Mouse (Mus musculus) mesoderm, embryonic 11.5 days (tissue): ENCODE data around the gene Fli1.

Experiments used
- DNase-seq: peaks from one replicate; pipeline ENCODE4 v3.0.0-alpha.2; 2012; ENCODE audit warnings: low read depth, low spot score

The Fli1 gene

GRCm38 (mm10) chr9:32542212-32543039 lies at the start of gene Fli1:
Fli1 (minus strand) TSS chr9:32542861.
- no peak for DNase-seq

- peak; percentile 95 for DNase-seq
These were observed 49.3 kb upstream of the Fli1 start for GRCm38 (mm10) chr9:32591732-32592582.

DNA sequence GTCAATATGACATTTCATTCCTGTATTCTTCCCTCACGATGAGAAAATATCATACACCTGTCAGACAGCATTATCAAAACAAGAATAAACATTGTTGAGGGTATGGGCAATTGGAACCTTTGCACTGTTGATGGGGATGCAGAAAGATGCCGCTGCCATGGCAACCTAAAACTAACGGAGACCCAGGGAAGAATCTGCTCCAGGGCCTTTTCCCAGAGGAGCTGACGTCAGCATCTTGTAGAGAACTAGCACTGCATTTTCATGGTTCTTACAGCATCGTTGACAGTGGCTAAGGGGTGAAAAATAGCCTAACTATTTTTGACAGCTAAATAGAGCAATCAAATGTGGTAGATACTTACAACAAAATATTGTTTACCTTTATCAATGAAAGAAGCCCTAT lies 47.9 kb upstream of the Fli1 start:
- no peak for DNase-seq

DNA sequence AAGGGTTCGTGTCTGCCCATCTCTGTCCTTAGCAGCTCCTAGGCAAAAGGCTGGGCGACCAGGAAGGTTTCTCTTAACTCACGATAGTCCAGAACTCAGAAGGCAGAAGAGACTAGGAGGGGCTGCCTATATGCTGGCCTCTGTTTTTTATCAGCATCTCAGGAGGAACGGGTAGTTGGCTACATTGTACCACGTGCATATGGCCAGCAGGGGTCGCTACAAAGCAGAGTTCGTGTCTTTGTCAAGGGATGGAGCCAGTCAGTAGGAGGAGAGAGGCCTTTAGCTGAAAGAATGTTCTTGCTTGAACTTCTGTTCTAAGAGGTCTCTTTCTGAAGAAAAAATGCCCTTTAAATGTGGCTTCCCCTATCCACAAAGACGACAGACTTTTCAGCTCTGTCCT lies 47.2 kb upstream of the Fli1 start:
- DNase-seq, result peak; percentile 90

GRCm38 (mm10) chr9:32585357-32585756 lies 42.7 kb upstream of the Fli1 start:
- DNase-seq, result no peak

DNA sequence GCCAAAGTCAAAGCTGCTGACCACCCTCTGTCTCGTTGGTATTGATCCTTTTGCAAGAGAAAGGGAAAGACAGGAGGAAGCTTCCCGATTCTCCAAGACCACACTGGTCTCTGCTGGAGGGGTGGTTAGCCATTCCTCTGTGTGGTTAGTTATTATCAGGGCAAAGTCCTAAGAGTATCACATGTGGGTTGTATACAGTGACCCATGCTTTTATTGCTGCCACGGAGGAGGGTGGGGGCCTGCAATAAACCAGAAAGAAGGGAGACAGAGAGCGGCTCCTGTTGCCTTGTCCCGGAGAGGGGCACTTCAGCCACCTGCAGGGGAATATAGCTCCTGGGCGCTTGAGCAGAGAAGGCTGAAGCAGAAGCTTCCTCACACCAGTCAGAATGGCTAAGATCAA lies 41.2 kb upstream of the Fli1 start:
- DNase-seq, result no peak

DNA sequence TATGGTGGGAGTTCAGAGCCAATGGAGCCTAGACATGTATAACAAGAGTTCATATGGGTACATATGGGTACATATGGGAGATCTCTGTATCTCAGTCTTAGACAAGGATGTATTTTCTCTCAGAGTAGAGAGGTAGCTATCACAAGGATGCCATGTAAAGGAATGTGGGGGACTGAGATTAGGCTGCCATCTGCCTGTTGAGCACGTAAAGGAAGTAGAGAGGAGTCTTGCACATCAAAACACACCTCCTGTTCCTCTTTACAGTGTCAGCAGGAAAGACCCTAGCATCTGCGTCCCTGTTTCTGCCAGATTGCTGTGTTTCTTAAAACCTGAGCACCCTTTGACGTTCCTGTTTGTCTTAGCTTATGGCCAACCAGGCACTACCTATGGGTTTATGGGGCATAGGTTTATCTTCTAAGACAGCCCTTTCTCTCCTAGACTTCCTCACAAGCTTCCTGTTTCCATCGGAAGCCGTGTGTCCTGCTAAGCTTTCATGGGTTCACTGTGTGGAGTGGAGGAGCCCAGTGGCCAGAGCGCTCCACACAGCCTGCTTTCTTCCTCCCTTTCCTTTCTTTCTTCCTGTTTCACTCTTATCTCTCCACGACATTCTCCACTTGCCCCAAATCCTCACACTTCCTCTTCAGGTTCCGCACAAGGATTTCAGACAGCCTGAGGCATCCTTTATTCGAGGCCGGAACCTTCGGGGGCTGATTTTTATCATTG lies 39.4 kb upstream of the Fli1 start:
- no peak for DNase-seq

DNA sequence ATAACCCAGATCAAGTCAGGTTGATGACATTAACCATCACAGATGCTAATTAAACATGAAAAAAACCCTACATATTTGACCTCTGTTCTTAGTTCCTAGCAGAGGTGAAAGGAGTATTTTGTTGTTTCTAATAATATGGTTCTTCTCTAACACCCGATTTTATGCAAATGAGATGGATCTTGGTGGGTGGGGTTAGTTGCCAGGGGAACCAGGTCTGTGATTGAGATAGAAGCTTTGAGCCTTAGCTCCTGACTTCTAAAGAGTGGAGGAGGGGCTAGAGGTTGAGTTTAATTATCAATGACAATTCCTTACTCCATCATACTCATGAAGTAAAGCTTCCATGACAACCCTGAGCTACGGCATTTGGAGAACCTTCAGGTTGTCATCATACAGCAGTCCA lies 35.8 kb upstream of the Fli1 start:
- no peak for DNase-seq

DNA sequence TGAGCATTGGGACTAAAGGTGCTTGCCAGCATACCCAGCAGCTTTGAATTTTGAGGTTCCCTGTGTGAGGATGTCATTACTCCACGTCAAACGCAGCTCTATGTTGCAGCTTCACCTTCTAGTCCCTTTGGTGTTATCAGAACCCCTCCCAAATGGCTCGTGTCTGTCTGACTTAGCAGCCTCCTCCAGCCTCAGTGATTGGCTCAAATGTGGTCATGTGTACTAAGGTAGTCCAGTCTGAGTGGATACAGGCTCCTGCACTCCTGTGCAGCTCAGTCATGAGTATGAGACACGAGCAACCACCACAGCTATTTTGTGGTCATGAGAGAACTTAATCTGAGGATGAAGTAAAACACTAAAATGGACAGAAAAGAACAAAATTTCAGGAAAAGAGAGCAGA lies 31.0 kb upstream of the Fli1 start:
- DNase-seq, result no peak

GRCm38 (mm10) chr9:32571676-32572075 lies 29.0 kb upstream of the Fli1 start:
- no peak for DNase-seq

- no peak for DNase-seq
These were observed 27.9 kb upstream of the Fli1 start for GRCm38 (mm10) chr9:32570547-32570946.

DNA sequence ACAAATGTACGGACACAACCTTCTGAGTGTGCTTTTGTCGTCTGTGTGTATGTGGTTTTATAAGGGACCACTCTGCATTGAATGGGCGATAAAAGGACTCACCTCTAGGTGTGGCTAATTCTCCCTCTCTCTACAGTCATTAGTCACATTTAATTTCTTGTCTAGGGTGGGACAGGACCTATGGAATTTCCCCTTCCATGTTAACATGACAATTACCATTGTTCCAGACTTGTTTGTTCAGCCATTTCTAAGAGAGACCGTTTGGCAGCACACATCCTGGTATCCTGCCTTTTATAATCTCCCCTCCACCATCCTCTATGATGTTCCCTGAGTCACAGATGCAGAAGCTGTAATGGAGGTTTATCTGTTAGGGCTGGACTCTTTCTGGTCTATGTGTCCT lies 26.6 kb upstream of the Fli1 start:
- DNase-seq, result no peak

DNA sequence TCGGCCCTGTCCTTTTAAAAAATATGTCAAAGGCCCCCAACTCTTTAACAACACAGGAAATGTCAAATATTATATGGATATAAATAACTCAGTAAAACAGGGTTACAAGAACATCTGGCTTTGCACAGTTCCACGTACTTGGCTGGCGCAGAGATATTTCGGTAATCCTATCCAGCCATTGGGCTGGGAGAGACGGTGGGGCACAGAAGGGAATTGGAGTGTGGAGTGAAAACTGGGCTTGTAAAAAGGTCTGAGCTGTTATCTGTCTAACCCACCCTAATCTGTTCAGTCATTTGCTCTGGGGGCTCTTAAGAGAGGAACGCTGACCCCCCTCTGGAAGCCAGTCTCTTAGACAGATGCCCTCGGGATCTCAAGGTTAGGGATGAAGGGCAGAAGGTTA lies 24.9 kb upstream of the Fli1 start:
- DNase-seq, result no peak

DNA sequence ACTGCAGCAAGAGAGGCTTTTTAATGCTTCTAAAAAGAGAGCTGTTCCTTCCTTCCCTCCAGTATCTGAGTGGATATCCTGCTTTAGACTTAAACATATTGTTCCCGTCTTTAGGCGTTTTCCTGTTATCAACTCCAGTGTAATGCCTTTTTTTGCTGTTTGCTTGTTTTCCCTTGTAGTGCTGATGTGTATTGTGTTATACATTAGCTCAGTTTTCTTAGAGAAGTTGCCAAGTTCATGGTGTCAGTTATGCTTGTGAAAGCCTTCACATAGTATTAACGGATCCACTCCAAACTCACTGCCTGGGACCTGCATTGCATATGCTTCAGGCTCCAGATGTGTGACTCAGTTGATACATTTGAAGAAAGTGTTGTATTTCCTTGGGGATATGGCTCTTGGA lies 22.6 kb upstream of the Fli1 start:
- DNase-seq, result no peak

GRCm38 (mm10) chr9:32562837-32563236 lies 20.2 kb upstream of the Fli1 start:
- no peak for DNase-seq

DNA sequence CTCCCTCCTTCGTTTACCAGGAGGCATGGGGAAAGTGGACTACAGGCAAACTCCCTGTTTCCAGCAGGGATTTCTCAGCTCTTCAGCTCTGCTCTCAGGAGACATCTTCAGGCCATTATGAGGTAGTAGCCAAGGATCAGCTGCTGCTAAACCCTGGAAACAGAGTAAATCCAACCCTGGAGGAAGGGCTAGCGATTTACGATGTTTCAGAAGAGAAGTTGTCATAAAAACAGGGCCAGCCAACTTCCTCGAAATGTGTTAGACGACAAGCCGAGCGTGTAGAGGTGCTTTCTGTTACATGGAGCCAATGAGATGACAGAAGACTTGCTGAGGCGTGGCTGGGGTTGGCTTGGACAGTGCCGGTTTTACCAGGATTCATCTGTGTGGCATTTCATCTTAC lies 19.7 kb upstream of the Fli1 start:
- DNase-seq, result no peak

DNA sequence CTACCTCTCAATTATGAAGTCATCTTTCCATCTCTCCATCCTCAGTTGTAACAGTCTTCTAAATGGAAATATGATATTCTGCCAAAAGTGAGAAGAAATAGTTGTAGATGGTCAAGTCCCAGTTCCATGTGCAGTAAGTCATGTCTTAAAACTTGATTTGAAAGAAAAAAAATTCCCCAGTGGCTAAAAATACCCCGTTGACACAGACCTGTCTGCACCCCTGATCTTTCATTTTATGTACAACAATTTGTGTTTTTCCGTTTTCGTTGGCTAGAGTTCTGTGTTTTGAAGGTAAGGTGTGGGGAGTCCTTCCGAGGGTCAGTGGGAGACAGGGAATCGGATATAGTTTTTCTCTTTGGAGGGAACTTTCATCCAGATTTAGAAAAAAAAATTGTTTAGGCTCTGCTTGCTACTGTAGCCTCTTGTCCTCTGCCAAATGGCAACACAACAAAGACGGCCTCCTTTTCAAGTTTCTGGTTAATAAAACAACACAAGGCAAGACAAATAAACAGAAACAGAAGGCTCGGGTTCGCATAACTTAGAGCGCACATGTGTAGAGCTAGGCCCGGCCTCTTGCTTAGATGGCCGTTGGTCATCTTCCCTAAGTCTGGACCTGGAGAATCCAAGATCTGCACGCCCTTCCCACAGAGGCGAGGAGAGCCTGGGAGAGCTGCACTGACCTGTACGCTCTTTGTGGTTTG lies 18.7 kb upstream of the Fli1 start:
- DNase-seq, result no peak

DNA sequence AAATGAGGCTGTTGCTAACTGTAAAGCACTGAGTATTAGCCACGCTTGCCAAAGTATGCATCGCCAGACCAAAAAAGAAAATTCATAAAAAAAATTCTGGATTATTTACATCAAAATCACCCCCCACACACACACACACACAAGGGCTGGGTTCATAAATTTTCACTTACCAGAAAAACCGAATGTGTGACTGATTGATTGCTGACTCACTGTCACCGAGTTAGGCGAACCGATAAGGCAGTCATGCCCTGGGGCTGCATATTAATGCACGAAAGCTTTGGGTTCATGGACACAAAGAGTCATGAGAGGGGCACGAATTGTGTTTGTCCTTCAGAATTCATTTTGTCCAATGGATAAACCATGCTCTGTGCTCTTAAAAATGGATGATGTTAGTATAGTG lies 17.2 kb upstream of the Fli1 start:
- DNase-seq, result no peak

DNA sequence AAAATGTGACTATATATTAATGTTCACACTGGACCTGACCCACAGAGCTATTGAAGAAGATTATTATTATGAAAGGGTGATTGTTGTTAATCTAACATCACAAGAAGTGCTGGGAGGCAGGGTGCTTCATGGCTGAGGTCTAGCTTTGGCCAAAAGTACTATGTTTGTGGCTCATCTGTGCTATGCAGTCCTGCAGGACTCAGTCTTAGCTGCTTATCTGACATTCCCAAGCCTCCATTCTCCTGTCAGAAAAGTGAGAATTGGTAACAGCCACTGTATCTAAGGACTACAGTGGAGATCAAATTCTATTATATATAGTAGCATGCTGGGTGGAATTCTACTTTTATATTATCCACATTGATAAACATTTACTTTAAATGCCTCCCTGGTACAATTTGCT lies 16.8 kb upstream of the Fli1 start:
- DNase-seq, result no peak

DNA sequence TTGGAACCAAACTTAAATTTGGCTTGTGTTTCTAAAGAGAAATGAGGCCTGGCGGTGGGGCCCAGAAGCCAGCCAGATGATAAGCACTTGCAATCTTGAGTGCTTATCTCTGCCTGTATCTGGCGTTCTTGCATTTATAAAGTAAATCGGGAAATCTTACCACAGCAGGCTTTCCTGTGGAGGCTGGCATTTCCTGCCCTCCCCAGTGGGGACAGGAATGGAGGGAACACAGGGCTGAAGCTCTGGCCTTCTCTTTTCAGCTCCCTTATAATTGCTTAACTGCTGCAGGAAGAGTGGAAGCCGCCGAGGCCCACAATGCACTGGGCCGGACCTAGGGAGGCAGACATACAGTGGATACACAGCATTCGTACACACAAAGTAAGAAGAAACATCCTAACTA lies 13.7 kb upstream of the Fli1 start:
- no peak for DNase-seq

GRCm38 (mm10) chr9:32555279-32555678 lies 12.6 kb upstream of the Fli1 start:
- no peak for DNase-seq

DNA sequence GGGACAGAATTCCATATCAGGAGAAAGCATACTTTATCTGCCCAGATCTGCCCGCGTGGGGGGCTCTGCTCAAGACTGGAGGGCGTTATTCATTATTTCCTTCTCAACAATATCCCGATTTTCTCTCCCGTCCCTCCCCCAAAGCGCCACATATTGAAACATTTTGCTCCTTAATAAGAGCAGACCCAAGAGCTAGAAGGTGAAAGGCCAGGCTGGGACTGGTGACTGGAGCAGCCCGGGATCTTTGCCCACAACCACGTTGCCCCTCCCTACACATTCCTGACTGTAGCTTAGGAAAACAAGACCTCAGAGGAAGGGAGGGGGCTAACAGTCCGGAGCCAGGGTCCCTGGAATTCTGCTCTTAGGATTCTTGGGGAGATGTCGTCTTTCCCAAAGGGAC lies 7.9 kb upstream of the Fli1 start:
- DNase-seq, result peak; percentile 75
